Mouse (Mus musculus) CH12.LX (cell line): ENCODE measurements around the gene Lect2.

Source experiments
- EP300 ChIP-seq: IDR thresholded peaks from 2 replicates; pipeline ENCODE4 v1.6.1; 2011; ENCODE audit warnings: low read length, improper control_type of control experiment
- ETS1 ChIP-seq: conservative IDR thresholded peaks from 2 replicates; pipeline ENCODE4 v1.6.1; 2012; ENCODE audit warnings: low read depth, mild to moderate bottlenecking, inconsistent platforms, low read length, improper control_type of control experiment, moderate library complexity
- MAZ ChIP-seq: IDR thresholded peaks from 2 replicates; pipeline ENCODE4 v1.6.1; 2012; ENCODE audit warnings: low read depth, mild to moderate bottlenecking, inconsistent platforms, low read length, improper control_type of control experiment, moderate library complexity
- POLR2A ChIP-seq: IDR thresholded peaks from 2 replicates; pipeline ENCODE4 v1.6.1; 2011; ENCODE audit warnings: low read depth, mild to moderate bottlenecking, improper control_type of control experiment, low read length
- POLR2AphosphoS2 ChIP-seq: IDR thresholded peaks from 2 replicates; pipeline ENCODE4 v1.6.1; 2011; ENCODE audit warnings: low read depth, low read length, improper control_type of control experiment

DNA sequence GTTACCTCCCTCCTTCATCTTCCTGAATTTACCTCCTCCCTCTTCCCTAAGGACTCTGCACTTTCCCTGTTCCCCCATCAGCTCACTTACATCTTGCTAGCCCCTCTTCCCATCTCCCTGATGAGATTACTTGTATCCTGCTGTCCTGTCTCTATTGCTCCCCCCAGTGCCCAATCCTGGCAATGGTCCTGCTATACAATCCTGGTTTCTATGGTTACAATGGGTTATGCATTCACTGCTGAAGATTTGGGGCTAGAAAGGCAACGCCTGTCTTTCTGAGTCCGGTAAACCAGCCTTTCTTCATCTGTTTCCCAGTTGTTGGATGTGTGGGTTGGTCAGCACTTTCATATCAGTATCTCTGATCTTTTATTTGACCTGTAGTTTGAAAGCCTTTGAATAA lies 6.1 kb upstream of the Lect2 start:
- TF ChIP-seq MAZ (no peak), POLR2AphosphoS2 (no peak), ETS1 (no peak), POLR2A (no peak), EP300 (no peak)
